Mouse (Mus musculus): ENCODE data around the gene Zfand6. TPM values are rescaled to one million over a fixed set of nuclear protein-coding genes. Genes with fewer than 3 reads are reported as not detected.

Gene Zfand6
- polyA plus RNA-seq, 1 experiment from 2014 or later, result 126 TPM

GRCm38 (mm10) chr7:84605704-84606292 lies 84.0 kb downstream of the Zfand6 start:
- no peaks in the 10 kb centered on the region for H3K27me3 ChIP-seq (replicated peaks; ENCODE audit: control insufficient read depth, insufficient read depth, low read length)
- ATAC-seq (replicated peaks; ENCODE audit: low FRiP score) (peak; percentile 94), DNase-seq (ENCODE audit: low spot score) (peak; percentile 79)
- WGBS, result 1% methylated on average over 36 of the region's 36 CpGs
- peak overlapping the region; percentile 87 for H3K4me2 ChIP-seq
- H3K9ac ChIP-seq (ENCODE audit: low read depth, low read length), result peak overlapping the region; percentile 65
- H3K36me3 ChIP-seq (ENCODE audit: control insufficient read depth, insufficient read depth, low read length), result no peaks in the 10 kb centered on the region
- peak overlapping the region; percentile 32; the same call in 1 of the 2 replicates for H3K27ac ChIP-seq (ENCODE audit: low read depth, low read length)
- H3K4me3 ChIP-seq (ENCODE audit: low read depth, low read length), result peak overlapping the region; percentile 65
- H3K4me1 ChIP-seq (replicated peaks; ENCODE audit: control insufficient read depth, insufficient read depth, low read length), result 0 out of 2 replicates have a peak, but pooled peaks cover 6% of the 10 kb centered on the region
- H3K9me3 ChIP-seq (ENCODE audit: control insufficient read depth, low read length), result no peaks in the 10 kb centered on the region

DNA sequence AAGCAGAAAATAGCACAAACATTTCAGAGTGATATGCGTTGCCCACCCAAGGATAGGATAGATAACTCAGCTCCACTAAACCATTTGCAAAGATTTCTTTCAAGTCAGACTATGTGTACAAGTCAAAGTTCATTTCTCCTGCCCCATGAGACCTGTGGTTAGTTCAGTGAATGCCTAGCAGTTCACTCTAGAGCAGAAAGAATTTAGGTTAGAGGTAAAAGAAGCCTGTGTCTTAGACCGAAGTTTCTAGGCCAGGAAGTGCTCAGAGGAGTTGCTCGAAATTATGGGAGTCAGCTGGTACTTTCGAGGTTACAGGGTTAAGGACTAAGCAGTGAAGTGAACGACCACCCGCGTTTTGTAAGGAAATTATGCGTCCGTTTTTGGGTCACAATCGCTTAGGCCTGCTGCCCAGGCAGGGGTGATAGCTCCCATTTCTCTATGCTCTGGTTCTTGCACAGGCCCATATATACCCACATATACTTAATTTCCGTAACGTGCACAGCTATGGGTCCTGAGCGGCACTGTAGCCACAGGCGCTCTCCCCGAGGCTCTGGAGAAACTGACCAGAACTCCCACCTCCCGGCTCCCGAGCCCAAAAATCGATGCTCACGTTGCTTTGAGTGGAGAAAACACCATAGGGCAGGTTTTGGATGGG lies 84.6 kb downstream of the Zfand6 start:
- Histone ChIP-seq H3K4me1 (replicated peaks; ENCODE audit: control insufficient read depth, insufficient read depth, low read length) (0 out of 2 replicates have a peak, but pooled peaks cover 6% of the 10 kb centered on the region), H3K36me3 (ENCODE audit: control insufficient read depth, insufficient read depth, low read length) (no peaks in the 10 kb centered on the region), H3K9ac (ENCODE audit: low read depth, low read length) (peak overlapping the region; percentile 65), H3K9me3 (ENCODE audit: control insufficient read depth, low read length) (no peaks in the 10 kb centered on the region), H3K27ac (ENCODE audit: low read depth, low read length) (peak overlapping the region; percentile 32; the same call in 1 of the 2 replicates), H3K4me3 (ENCODE audit: low read depth, low read length) (peak overlapping the region; percentile 65), H3K27me3 (replicated peaks; ENCODE audit: control insufficient read depth, insufficient read depth, low read length) (no peaks in the 10 kb centered on the region), H3K4me2 (peak overlapping the region; percentile 87)
- no peak for DNase-seq (ENCODE audit: low spot score)
- 12% methylated on average over 19 of the region's 19 CpGs for WGBS
- peak; percentile 34 for ATAC-seq (replicated peaks; ENCODE audit: low FRiP score)

DNA sequence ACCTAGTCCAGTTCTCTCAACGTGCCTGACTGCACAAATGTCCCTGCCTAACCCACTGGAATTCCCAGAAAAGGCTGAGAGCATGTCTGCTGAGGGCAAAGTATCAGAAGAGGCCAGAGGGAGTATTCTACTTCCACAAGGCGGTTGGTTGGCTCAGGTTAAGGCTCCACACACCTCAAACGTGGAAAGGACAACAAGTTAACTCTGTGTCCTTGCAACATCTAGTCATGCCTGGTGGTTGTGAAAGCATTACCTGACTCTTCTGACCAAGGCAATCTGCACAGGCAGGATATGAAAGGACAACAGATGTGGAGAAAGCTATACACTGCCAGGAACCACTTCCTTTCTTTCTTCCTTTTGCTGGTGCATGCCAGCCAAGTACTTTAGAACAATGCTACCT lies 85.3 kb downstream of the Zfand6 start:
- H3K9ac ChIP-seq (ENCODE audit: low read depth, low read length), result no peak overlapping the region
- peak overlapping the region; percentile 65 for H3K4me3 ChIP-seq (ENCODE audit: low read depth, low read length)
- no peaks in the 10 kb centered on the region for H3K27me3 ChIP-seq (replicated peaks; ENCODE audit: control insufficient read depth, insufficient read depth, low read length)
- no peak overlapping the region; the same call in 1 of the 2 replicates for H3K27ac ChIP-seq (ENCODE audit: low read depth, low read length)
- no peaks in the 10 kb centered on the region for H3K9me3 ChIP-seq (ENCODE audit: control insufficient read depth, low read length)
- ATAC-seq (replicated peaks; ENCODE audit: low FRiP score) (no peak), DNase-seq (ENCODE audit: low spot score) (no peak)
- 0 out of 2 replicates have a peak, but pooled peaks cover 6% of the 10 kb centered on the region for H3K4me1 ChIP-seq (replicated peaks; ENCODE audit: control insufficient read depth, insufficient read depth, low read length)
- 61% methylated on average over 3 of the region's 3 CpGs for WGBS
- no peaks in the 10 kb centered on the region for H3K36me3 ChIP-seq (ENCODE audit: control insufficient read depth, insufficient read depth, low read length)
- peak overlapping the region; percentile 87 for H3K4me2 ChIP-seq

- Histone ChIP-seq H3K4me2 (no peak overlapping the region), H3K9ac (ENCODE audit: low read depth, low read length) (no peak overlapping the region), H3K4me3 (ENCODE audit: low read depth, low read length) (no peak overlapping the region), H3K36me3 (ENCODE audit: control insufficient read depth, insufficient read depth, low read length) (no peaks in the 10 kb centered on the region), H3K27me3 (replicated peaks; ENCODE audit: control insufficient read depth, insufficient read depth, low read length) (no peaks in the 10 kb centered on the region), H3K27ac (ENCODE audit: low read depth, low read length) (no peak overlapping the region), H3K9me3 (ENCODE audit: control insufficient read depth, low read length) (no peaks in the 10 kb centered on the region), H3K4me1 (replicated peaks; ENCODE audit: control insufficient read depth, insufficient read depth, low read length) (0 out of 2 replicates have a peak, but pooled peaks cover 4% of the 10 kb centered on the region)
- 81% methylated on average over 3 of the region's 3 CpGs for WGBS
- ATAC-seq (replicated peaks; ENCODE audit: low FRiP score) (no peak), DNase-seq (ENCODE audit: low spot score) (no peak)
These were observed 88.4 kb downstream of the Zfand6 start for GRCm38 (mm10) chr7:84601331-84601730.

DNA sequence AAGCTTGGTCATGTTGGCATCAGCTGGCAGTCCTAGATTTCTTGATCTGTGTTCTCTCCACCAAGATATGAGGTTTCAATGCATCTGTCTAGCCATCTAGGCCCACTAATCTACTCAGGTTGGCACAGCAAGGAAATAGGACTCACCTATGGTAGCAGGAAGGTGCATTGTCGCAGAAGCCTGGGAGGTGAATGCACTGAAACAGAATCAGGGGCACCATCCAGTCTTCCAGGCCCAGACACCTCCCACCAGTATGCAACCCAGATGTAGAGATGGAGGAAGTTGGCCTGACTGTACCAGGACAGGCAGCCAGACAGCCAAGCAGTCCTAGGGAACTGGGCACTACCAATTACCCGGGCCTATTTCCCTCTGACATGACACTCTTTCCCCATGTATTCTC lies 89.1 kb downstream of the Zfand6 start:
- no peak overlapping the region for H3K9ac ChIP-seq (ENCODE audit: low read depth, low read length)
- H3K4me3 ChIP-seq (ENCODE audit: low read depth, low read length), result no peak overlapping the region
- H3K27ac ChIP-seq (ENCODE audit: low read depth, low read length), result no peak overlapping the region
- no peaks in the 10 kb centered on the region for H3K27me3 ChIP-seq (replicated peaks; ENCODE audit: control insufficient read depth, insufficient read depth, low read length)
- 0 out of 2 replicates have a peak, but pooled peaks cover 4% of the 10 kb centered on the region for H3K4me1 ChIP-seq (replicated peaks; ENCODE audit: control insufficient read depth, insufficient read depth, low read length)
- DNase-seq (ENCODE audit: low spot score) (no peak), ATAC-seq (replicated peaks; ENCODE audit: low FRiP score) (no peak)
- WGBS, result 95% methylated on average over 2 of the region's 2 CpGs
- no peaks in the 10 kb centered on the region for H3K9me3 ChIP-seq (ENCODE audit: control insufficient read depth, low read length)
- H3K36me3 ChIP-seq (ENCODE audit: control insufficient read depth, insufficient read depth, low read length), result no peaks in the 10 kb centered on the region
- H3K4me2 ChIP-seq, result no peak overlapping the region

- no peaks in the 10 kb centered on the region for H3K9me3 ChIP-seq (ENCODE audit: control insufficient read depth, low read length)
- no peak for DNase-seq (ENCODE audit: low spot score)
- H3K36me3 ChIP-seq (ENCODE audit: control insufficient read depth, insufficient read depth, low read length), result no peaks in the 10 kb centered on the region
- no peak overlapping the region for H3K9ac ChIP-seq (ENCODE audit: low read depth, low read length)
- no peak overlapping the region for H3K4me3 ChIP-seq (ENCODE audit: low read depth, low read length)
- H3K4me2 ChIP-seq, result no peak overlapping the region
- no peak for ATAC-seq (replicated peaks; ENCODE audit: low FRiP score)
- no peak overlapping the region for H3K27ac ChIP-seq (ENCODE audit: low read depth, low read length)
- H3K4me1 ChIP-seq (replicated peaks; ENCODE audit: control insufficient read depth, insufficient read depth, low read length), result no peaks in the 10 kb centered on the region
- no peaks in the 10 kb centered on the region for H3K27me3 ChIP-seq (replicated peaks; ENCODE audit: control insufficient read depth, insufficient read depth, low read length)
- WGBS, result 82% methylated on average over 3 of the region's 3 CpGs
These were observed 93.1 kb downstream of the Zfand6 start for GRCm38 (mm10) chr7:84596633-84597032.

GRCm38 (mm10) chr7:84596002-84596401 lies 93.8 kb downstream of the Zfand6 start:
- H3K27me3 ChIP-seq (replicated peaks; ENCODE audit: control insufficient read depth, insufficient read depth, low read length), result no peaks in the 10 kb centered on the region
- H3K36me3 ChIP-seq (ENCODE audit: control insufficient read depth, insufficient read depth, low read length), result no peaks in the 10 kb centered on the region
- H3K4me3 ChIP-seq (ENCODE audit: low read depth, low read length), result no peak overlapping the region
- no peak overlapping the region for H3K9ac ChIP-seq (ENCODE audit: low read depth, low read length)
- 90% methylated on average over 3 of the region's 3 CpGs for WGBS
- DNase-seq (ENCODE audit: low spot score) (no peak), ATAC-seq (replicated peaks; ENCODE audit: low FRiP score) (no peak)
- H3K4me2 ChIP-seq, result no peak overlapping the region
- H3K4me1 ChIP-seq (replicated peaks; ENCODE audit: control insufficient read depth, insufficient read depth, low read length), result no peaks in the 10 kb centered on the region
- H3K27ac ChIP-seq (ENCODE audit: low read depth, low read length), result no peak overlapping the region
- no peaks in the 10 kb centered on the region for H3K9me3 ChIP-seq (ENCODE audit: control insufficient read depth, low read length)

DNA sequence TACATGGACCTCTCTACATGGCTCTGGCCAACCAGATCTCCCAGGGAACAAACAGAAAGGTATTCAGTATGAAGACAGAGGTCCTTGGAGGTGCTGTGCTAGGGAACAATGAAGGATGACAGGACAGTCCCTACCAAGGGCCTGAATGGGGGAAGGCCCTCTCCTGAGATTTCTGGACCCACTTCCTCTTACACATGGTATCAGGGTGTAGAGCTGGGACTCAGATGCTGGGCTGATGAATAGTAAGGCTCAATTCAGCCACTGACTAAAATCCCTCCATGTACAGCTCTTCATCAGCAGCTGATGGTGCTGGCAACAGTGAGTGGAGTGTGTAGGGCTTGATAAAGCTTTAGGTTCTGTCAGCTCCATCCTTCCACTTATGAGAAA lies 94.8 kb downstream of the Zfand6 start:
- Histone ChIP-seq H3K9ac (ENCODE audit: low read depth, low read length) (no peak overlapping the region), H3K36me3 (ENCODE audit: control insufficient read depth, insufficient read depth, low read length) (no peaks in the 10 kb centered on the region), H3K4me1 (replicated peaks; ENCODE audit: control insufficient read depth, insufficient read depth, low read length) (no peaks in the 10 kb centered on the region), H3K4me2 (no peak overlapping the region), H3K27ac (ENCODE audit: low read depth, low read length) (no peak overlapping the region), H3K9me3 (ENCODE audit: control insufficient read depth, low read length) (no peaks in the 10 kb centered on the region), H3K27me3 (replicated peaks; ENCODE audit: control insufficient read depth, insufficient read depth, low read length) (no peaks in the 10 kb centered on the region), H3K4me3 (ENCODE audit: low read depth, low read length) (no peak overlapping the region)
- ATAC-seq (replicated peaks; ENCODE audit: low FRiP score), result peak; percentile 19
- no peak for DNase-seq (ENCODE audit: low spot score)

Data from liver, embryonic 11.5 days (tissue).